Mouse (Mus musculus) B cell, adult 2 months (primary cell): ENCODE measurements at regions not wholly inside any gene's neighbourhood (a gene's known extent, or its start where the extent isn't known, plus 50 kb on each side); places are given as distances from the start of the nearest gene placed in this dataset.

ENCODE experiments used
- DNase-seq, 2 experiments: peaks; one replicate each; pipeline ENCODE4 v3.0.0; 2022

- DNase-seq = no peak
These were observed 57.8 kb upstream of the Rmdn2 start for GRCm38 (mm10) chr17:79553850-79554249.

DNA sequence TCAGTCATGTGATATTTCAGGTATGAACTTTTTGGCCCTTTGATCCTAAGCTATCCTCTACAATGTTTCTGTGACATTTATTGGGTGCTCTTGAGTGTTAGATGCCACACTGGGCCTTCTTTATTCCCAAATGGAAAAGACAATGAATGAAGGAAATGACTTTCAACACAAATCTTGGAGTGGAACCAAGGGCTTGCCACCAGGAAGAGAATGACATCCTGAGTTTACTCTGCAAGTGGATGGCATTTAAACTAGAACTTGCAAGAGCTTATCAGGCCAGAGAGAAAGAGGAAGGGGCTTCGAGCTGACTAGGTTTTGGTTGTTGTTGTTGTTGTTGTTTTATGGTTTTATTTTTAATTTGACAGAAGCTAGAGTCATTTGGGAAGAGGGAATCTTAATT lies 56.1 kb upstream of the Rmdn2 start:
- DNase-seq = no peak
